Mouse (Mus musculus): Measurements from ENCODE around the gene Sh3glb2. TPM values are rescaled to one million over a fixed set of nuclear protein-coding genes. Genes with fewer than 3 reads are reported as not detected.

Sh3glb2 gene
- total and polyA plus RNA-seq, 3 experiments: 37.7 to 125 (median 40.6) TPM

GRCm38 (mm10) chr2:30396246-30396645, 37.1 kb upstream of the Sh3glb2 start:
- TF ChIP-seq EP300 (IDR thresholded peaks at IDR 0.05; ENCODE audit: insufficient read depth, low read depth, low read length): no peak
- no peak for TF ChIP-seq POLR2A (IDR thresholded peaks at IDR 0.05; ENCODE audit: insufficient read depth, low read depth, low read length)
- no peak for TF ChIP-seq CTCF (IDR thresholded peaks at IDR 0.05)
- Histone ChIP-seq H3K4me1 (ENCODE audit: control insufficient read depth, insufficient read depth, low read length) (peaks cover 3% of the 10 kb centered on the region), H3K36me3 (ENCODE audit: control insufficient read depth, insufficient read depth, low read length) (no peaks in the 10 kb centered on the region), H3K27me3 (ENCODE audit: control insufficient read depth, insufficient read depth, low read length) (no peaks in the 10 kb centered on the region), H3K4me3 (no peak overlapping the region), H3K9ac (ENCODE audit: low read depth, low read length) (no peak overlapping the region), H3K79me2 (replicated peaks; ENCODE audit: control insufficient read depth, insufficient read depth, low read length) (no peaks in the 10 kb centered on the region), H3K27ac (no peak overlapping the region)
- WGBS: 87% methylated on average over 7 of the region's 7 CpGs
- DNase-seq: no peak
- intact Hi-C loops (cut with DNase I): no loop called here

- no peak overlapping the region for H3K9ac ChIP-seq (ENCODE audit: low read depth, low read length)
- no peak overlapping the region for H3K27ac ChIP-seq
- H3K4me3 ChIP-seq: no peak overlapping the region
- DNase-seq: no peak
- TF ChIP-seq EP300 (IDR thresholded peaks at IDR 0.05; ENCODE audit: insufficient read depth, low read depth, low read length) (no peak), CTCF (IDR thresholded peaks at IDR 0.05) (no peak), POLR2A (IDR thresholded peaks at IDR 0.05; ENCODE audit: insufficient read depth, low read depth, low read length) (no peak)
- H3K36me3 ChIP-seq (ENCODE audit: control insufficient read depth, insufficient read depth, low read length): no peaks in the 10 kb centered on the region
- no peaks in the 10 kb centered on the region for H3K27me3 ChIP-seq (ENCODE audit: control insufficient read depth, insufficient read depth, low read length)
- intact Hi-C loops (cut with DNase I): no loop called here
- WGBS: 81% methylated on average over 7 of the region's 7 CpGs
- H3K79me2 ChIP-seq (replicated peaks; ENCODE audit: control insufficient read depth, insufficient read depth, low read length): no peaks in the 10 kb centered on the region
- H3K4me1 ChIP-seq (ENCODE audit: control insufficient read depth, insufficient read depth, low read length): peaks cover 3% of the 10 kb centered on the region
These were observed 36.6 kb upstream of the Sh3glb2 start for GRCm38 (mm10) chr2:30395757-30396156.

- Histone ChIP-seq H3K79me2 (replicated peaks; ENCODE audit: control insufficient read depth, insufficient read depth, low read length) (no peaks in the 10 kb centered on the region), H3K9ac (ENCODE audit: low read depth, low read length) (no peak overlapping the region), H3K27ac (peak overlapping the region; percentile 82), H3K4me1 (ENCODE audit: control insufficient read depth, insufficient read depth, low read length) (peaks cover 3% of the 10 kb centered on the region), H3K4me3 (peak overlapping the region; percentile 95), H3K27me3 (ENCODE audit: control insufficient read depth, insufficient read depth, low read length) (no peaks in the 10 kb centered on the region), H3K36me3 (ENCODE audit: control insufficient read depth, insufficient read depth, low read length) (no peaks in the 10 kb centered on the region)
- WGBS: 10% methylated on average over 1 of the region's 1 CpGs
- TF ChIP-seq EP300 (IDR thresholded peaks at IDR 0.05; ENCODE audit: insufficient read depth, low read depth, low read length): no peak
- no peak for TF ChIP-seq CTCF (IDR thresholded peaks at IDR 0.05)
- TF ChIP-seq POLR2A (IDR thresholded peaks at IDR 0.05; ENCODE audit: insufficient read depth, low read depth, low read length): no peak
- DNase-seq: no peak
- intact Hi-C loops (cut with DNase I): no loop called here
These were observed 34.2 kb upstream of the Sh3glb2 start for GRCm38 (mm10) chr2:30393370-30393656.

- Histone ChIP-seq H3K27ac (peak overlapping the region; percentile 82), H3K36me3 (ENCODE audit: control insufficient read depth, insufficient read depth, low read length) (no peaks in the 10 kb centered on the region), H3K4me3 (peak overlapping the region; percentile 95), H3K79me2 (replicated peaks; ENCODE audit: control insufficient read depth, insufficient read depth, low read length) (no peaks in the 10 kb centered on the region), H3K27me3 (ENCODE audit: control insufficient read depth, insufficient read depth, low read length) (no peaks in the 10 kb centered on the region), H3K9ac (ENCODE audit: low read depth, low read length) (peak overlapping the region; percentile 83), H3K4me1 (ENCODE audit: control insufficient read depth, insufficient read depth, low read length) (peaks cover 3% of the 10 kb centered on the region)
- intact Hi-C loops (cut with DNase I): loop anchor here (1.0 kb wide), 1 partner anchor 23 kb away; the partner anchor contains the start of gene Crat
- DNase-seq: peak; percentile 84 to 87
- TF ChIP-seq POLR2A (IDR thresholded peaks at IDR 0.05; ENCODE audit: insufficient read depth, low read depth, low read length): no peak
- peak; percentile 64; the same call in 1 of the 2 replicates for TF ChIP-seq EP300 (IDR thresholded peaks at IDR 0.05; ENCODE audit: insufficient read depth, low read depth, low read length)
- TF ChIP-seq CTCF (IDR thresholded peaks at IDR 0.05): no peak
- WGBS: under 1% methylated on average over 54 of the region's 54 CpGs
These were observed 33.6 kb upstream of the Sh3glb2 start for GRCm38 (mm10) chr2:30392577-30393369.

GRCm38 (mm10) chr2:30392114-30392576, 33.0 kb upstream of the Sh3glb2 start, which contains the start of gene Dolpp1:
Dolpp1 (plus strand) TSS chr2:30392254.
- Histone ChIP-seq H3K27ac (peak within 1 kb of the TSS; percentile 82), H3K36me3 (ENCODE audit: control insufficient read depth, insufficient read depth, low read length) (no peaks in the 10 kb centered on the region), H3K4me3 (peak within 1 kb of the TSS; percentile 95), H3K4me1 (ENCODE audit: control insufficient read depth, insufficient read depth, low read length) (peaks cover 3% of the 10 kb centered on the region), H3K79me2 (replicated peaks; ENCODE audit: control insufficient read depth, insufficient read depth, low read length) (no peaks in the 10 kb centered on the region), H3K9ac (ENCODE audit: low read depth, low read length) (peak within 1 kb of the TSS; percentile 83), H3K27me3 (ENCODE audit: control insufficient read depth, insufficient read depth, low read length) (no peaks in the 10 kb centered on the region)
- intact Hi-C loops (cut with DNase I): loop anchor here (1.0 kb wide), 1 partner anchor 23 kb away; the partner anchor contains the start of gene Crat
- WGBS: under 1% methylated on average over 40 of the region's 40 CpGs
- peak; percentile 65 for TF ChIP-seq POLR2A (IDR thresholded peaks at IDR 0.05; ENCODE audit: insufficient read depth, low read depth, low read length)
- TF ChIP-seq CTCF (IDR thresholded peaks at IDR 0.05): no peak
- peak; percentile 91 to 97 for DNase-seq

GRCm38 (mm10) chr2:30389000-30389399, 29.9 kb upstream of the Sh3glb2 start:
- 84% methylated on average over 2 of the region's 2 CpGs for WGBS
- Histone ChIP-seq H3K4me1 (ENCODE audit: control insufficient read depth, insufficient read depth, low read length) (peaks cover 3% of the 10 kb centered on the region), H3K79me2 (replicated peaks; ENCODE audit: control insufficient read depth, insufficient read depth, low read length) (no peaks in the 10 kb centered on the region), H3K27ac (no peak overlapping the region), H3K27me3 (ENCODE audit: control insufficient read depth, insufficient read depth, low read length) (no peaks in the 10 kb centered on the region), H3K36me3 (ENCODE audit: control insufficient read depth, insufficient read depth, low read length) (no peaks in the 10 kb centered on the region), H3K9ac (ENCODE audit: low read depth, low read length) (no peak overlapping the region), H3K4me3 (no peak overlapping the region)
- DNase-seq: no peak
- intact Hi-C loops (cut with DNase I): no loop called here
- TF ChIP-seq CTCF (IDR thresholded peaks at IDR 0.05): peak; percentile 35
- no peak for TF ChIP-seq EP300 (IDR thresholded peaks at IDR 0.05; ENCODE audit: insufficient read depth, low read depth, low read length)

Data from heart, adult 2 months (tissue).